In genomic region chr12:70118721-70119345, GRCm38 (mm10) we compare ENCODE assay signal across 10 mouse cellular contexts. TPM values are rescaled to one million over a fixed set of nuclear protein-coding genes. Genes with fewer than 3 reads are reported as not detected.
DNase-seq lines count a peak whose midpoint lies in the region; ATAC-seq and TF ChIP-seq lines count a peak whose summit lies in the region.
"Had no signal": no experiment of that assay in that cellular context is flagged by ENCODE, and none has a peak within 500 bp of the region (broad histone marks: within the 10 kb centered on the region; RNA-seq: fewer than 3 reads in every experiment).

No protein-coding gene starts in this region.

- H3K4me2 ChIP-seq in kidney, postnatal 0 days (ENCODE audit: low read length) = no peak overlapping the region
- no peak overlapping the region for H3K4me2 ChIP-seq in intestine, embryonic 16.5 days (ENCODE audit: low read depth, low read length)

- H3K4me3 ChIP-seq in kidney, postnatal 0 days (replicated peaks; ENCODE audit: low read depth, low read length) = no peak overlapping the region
- H3K4me3 ChIP-seq in intestine, embryonic 16.5 days (ENCODE audit: low read length) = no peak overlapping the region

- no peaks in the 10 kb centered on the region for H3K4me1 ChIP-seq in kidney, postnatal 0 days (replicated peaks; ENCODE audit: insufficient read depth, low read length)
- no peaks in the 10 kb centered on the region for H3K4me1 ChIP-seq in intestine, embryonic 16.5 days (ENCODE audit: control insufficient read depth, insufficient read depth, low read length)

- no peak overlapping the region for H3K9ac ChIP-seq in kidney, postnatal 0 days (ENCODE audit: low read depth, low read length)
- no peak overlapping the region for H3K9ac ChIP-seq in intestine, embryonic 16.5 days (ENCODE audit: low read depth, low read length)

- ATAC-seq in kidney, postnatal 0 days (replicated peaks; ENCODE audit: low FRiP score, low read depth) = no peak
- ATAC-seq in intestine, embryonic 16.5 days = no peak

- no peaks in the 10 kb centered on the region for H3K9me3 ChIP-seq in kidney, postnatal 0 days (replicated peaks; ENCODE audit: low read length)
- no peaks in the 10 kb centered on the region for H3K9me3 ChIP-seq in intestine, embryonic 16.5 days (ENCODE audit: control insufficient read depth, low read length)
- H3K9me3 ChIP-seq: G1E had no signal

- no peak for DNase-seq in kidney, postnatal 0 days (ENCODE audit: low spot score)
- no peak for DNase-seq in kidney, postnatal 10 days
- peak; percentile 76 for DNase-seq in cerebellum, adult 9-10 months
- DNase-seq in layer of hippocampus, adult 11-12 months (ENCODE audit: low spot score) = peak; percentile 66
- DNase-seq in right cerebral cortex, postnatal 10 days (ENCODE audit: low spot score in 2 of 2) = peak; percentile 69 to 81
- DNase-seq in urinary bladder, adult 2 months (ENCODE audit: low spot score) = no peak
- no peak for DNase-seq in ovary, postnatal 10 days (ENCODE audit: low spot score)

- TF ChIP-seq CTCF in kidney, postnatal 0 days (IDR thresholded peaks at IDR 0.05; ENCODE audit: low read depth) = peak; percentile 20; the same call in 1 of the 2 replicates

- no peaks in the 10 kb centered on the region for H3K27me3 ChIP-seq in kidney, postnatal 0 days (ENCODE audit: insufficient read depth, low read length)
- H3K27me3 ChIP-seq in intestine, embryonic 16.5 days (replicated peaks; ENCODE audit: control insufficient read depth, insufficient read depth, low read length) = no peaks in the 10 kb centered on the region

- no peaks in the 10 kb centered on the region for H3K36me3 ChIP-seq in kidney, postnatal 0 days (ENCODE audit: insufficient read depth, low read length)
- H3K36me3 ChIP-seq in intestine, embryonic 16.5 days (ENCODE audit: control insufficient read depth, insufficient read depth, low read length) = no peaks in the 10 kb centered on the region
- H3K36me3 ChIP-seq: G1E had no signal

- no peak overlapping the region for H3K27ac ChIP-seq in kidney, postnatal 0 days
- H3K27ac ChIP-seq in intestine, embryonic 16.5 days (ENCODE audit: low read length) = no peak overlapping the region

- WGBS in kidney, postnatal 0 days = 93% methylated on average over 10 of the region's 10 CpGs
- 87% methylated on average over 10 of the region's 10 CpGs for WGBS in intestine, embryonic 16.5 days

RNA-seq across cellular contexts. Expression of gene Nin, which starts 5.3 kb away (rescaled TPM):
- 7.6 and 7.9 TPM in 2 replicates for polyA plus RNA-seq in kidney, postnatal 0 days (2015; fragmentation: Nextera tagmentation; extraction: Ambion mirVana)
- 9.5 and 12.5 TPM in 2 replicates for polyA plus RNA-seq in urinary bladder, adult 2 months (2012; rRNA removed)
- polyA plus RNA-seq in intestine, embryonic 16.5 days (2015; fragmentation: Nextera tagmentation; extraction: Ambion mirVana) = 5.7 and 5.8 TPM in 2 replicates

RNA-seq across cellular contexts. Expression of gene Abhd12b, which starts 35.1 kb away (rescaled TPM):
- polyA plus RNA-seq in kidney, postnatal 0 days (2015; fragmentation: Nextera tagmentation; extraction: Ambion mirVana) = not detected in 2 replicates
- 0.01 and 0.03 TPM in 2 replicates for polyA plus RNA-seq in urinary bladder, adult 2 months (2012; rRNA removed)
- polyA plus RNA-seq in intestine, embryonic 16.5 days (2015; fragmentation: Nextera tagmentation; extraction: Ambion mirVana) = 0.23 and 0.28 TPM in 2 replicates
- polyA plus RNA-seq: G1E; testis, adult 2 months had no signal

Comparison
In these comparisons a context has a peak if more than half of its experiments do, and no peak if none do; other contexts are left out.
1. DNase-seq: peak in cerebellum, adult 9-10 months (single experiment), layer of hippocampus, adult 11-12 months (single experiment) and right cerebral cortex, postnatal 10 days (2 of 2); none in kidney, postnatal 0 days (single experiment), kidney, postnatal 10 days (single experiment), urinary bladder, adult 2 months (single experiment) and ovary, postnatal 10 days (single experiment).